Mouse (Mus musculus) small intestine, adult 2 months (tissue): Measurements from ENCODE around the gene Gm7138. TPM values are rescaled to one million over a fixed set of nuclear protein-coding genes. Genes with fewer than 3 reads are reported as not detected.
"Not testable (repeated sequence)": the region's sequence is repeated elsewhere in the genome, so short reads cannot be mapped to it uniquely, and the experiment has no call there.

Experiments
- H3K27ac ChIP-seq: fragments of 200-500 bp; 2 replicates; pipeline ENCODE4 v1.5.1; 2012; ENCODE audit warnings: low read depth, low read length, control low read depth, inconsistent platforms; ENCODE audit not compliant: insufficient read depth
- H3K27me3 ChIP-seq: fragments of 200-500 bp; 2 replicates; pipeline ENCODE4 v1.6.1; 2012; ENCODE audit warnings: mild to moderate bottlenecking, moderate library complexity, low read length, inconsistent platforms; ENCODE audit not compliant: control insufficient read depth, insufficient read depth
- H3K36me3 ChIP-seq: fragments of 200-500 bp; 2 replicates; pipeline ENCODE4 v1.6.1; 2012; ENCODE audit warnings: mild to moderate bottlenecking, low read length, control low read depth, inconsistent platforms; ENCODE audit not compliant: control insufficient read depth, insufficient read depth
- H3K4me1 ChIP-seq: fragments of 200-500 bp; 2 replicates; pipeline ENCODE4 v1.6.1; 2012; ENCODE audit warnings: low read length, inconsistent platforms, mixed read lengths; ENCODE audit not compliant: control insufficient read depth, insufficient read depth, insufficient read length
- H3K4me3 ChIP-seq: fragments of 200-500 bp; 2 replicates; pipeline ENCODE4 v1.5.1; 2012; ENCODE audit warnings: low read depth, mild to moderate bottlenecking, control low read depth, inconsistent platforms, low read length, moderate library complexity
- CTCF ChIP-seq: fragments of 200-500 bp; IDR thresholded peaks from 2 replicates; pipeline ENCODE4 v1.5.1; 2012; ENCODE audit warnings: low read depth, mild to moderate bottlenecking, control low read depth, inconsistent platforms, low read length, moderate library complexity, mixed read lengths; ENCODE audit not compliant: insufficient replicate concordance, insufficient read length; ENCODE audit errors: extremely low read depth
- POLR2A ChIP-seq: fragments of 200-500 bp; IDR thresholded peaks from 2 replicates; pipeline ENCODE4 v1.6.1; 2012; ENCODE audit warnings: low read depth, mild to moderate bottlenecking, control low read depth, inconsistent platforms, low read length, moderate library complexity
- WGBS: fragments of 180-500 bp; shearing (Covaris S2); methylation state at CpG from one replicate; pipeline ENCODE4 v1.1.7; 2018; 5-methylcytosine and 5-hydroxymethylcytosine counted together
- polyA plus RNA-seq: library from polyadenylated mRNA; depleted of rRNA; stranded (reverse); fragments of >200 nt; gene quantifications from 2 replicates; pipeline ENCODE4 v1.2.3, GENCODE M21; 2012

Gm7138 gene
- polyA plus RNA-seq, 1 experiment, result not detected

DNA sequence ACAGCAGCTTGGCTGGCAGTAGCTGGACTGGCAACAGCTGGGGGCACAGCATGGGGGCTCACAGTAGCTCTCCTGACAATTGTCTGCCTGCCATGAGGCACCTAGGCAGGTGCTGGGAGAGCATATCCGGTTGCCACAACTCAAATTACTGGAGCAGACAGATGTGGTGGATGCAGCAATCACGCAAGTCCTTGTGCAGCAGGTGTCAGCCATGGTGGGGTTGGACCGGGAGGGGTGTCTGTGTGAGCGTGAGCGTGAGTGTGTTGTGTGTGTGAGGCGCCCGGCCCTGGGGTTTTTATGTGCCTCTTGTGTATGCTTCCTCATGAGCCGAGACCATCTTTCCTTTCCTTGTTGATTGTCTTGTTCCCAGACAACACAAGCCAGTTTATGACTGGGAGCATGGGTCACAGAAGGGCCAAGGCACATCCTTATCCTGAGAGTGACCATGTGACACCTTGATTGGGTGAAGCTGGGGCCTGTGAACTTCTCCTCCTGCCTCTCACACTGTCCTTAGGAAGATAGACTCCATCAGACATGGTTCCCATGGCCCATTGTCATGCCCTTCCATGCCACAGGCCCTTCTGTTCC is 22.3 kb upstream of the Gm7138 start, which contains the start of gene Gm19668:
Gm19668 (minus strand) TSS at position 213 of the 588 bp plus-strand sequence.
- Histone ChIP-seq H3K27me3 (no peaks in the 10 kb centered on the region), H3K4me1 (peaks cover 3% of the 10 kb centered on the region; the same call in 1 of the 2 replicates), H3K4me3 (no peak within 1 kb of the TSS), H3K27ac (no peak within 1 kb of the TSS), H3K36me3 (no peaks in the 10 kb centered on the region)
- TF ChIP-seq POLR2A, result no peak
- no peak for TF ChIP-seq CTCF
- WGBS, result 46% methylated on average over 8 of the region's 8 CpGs

DNA sequence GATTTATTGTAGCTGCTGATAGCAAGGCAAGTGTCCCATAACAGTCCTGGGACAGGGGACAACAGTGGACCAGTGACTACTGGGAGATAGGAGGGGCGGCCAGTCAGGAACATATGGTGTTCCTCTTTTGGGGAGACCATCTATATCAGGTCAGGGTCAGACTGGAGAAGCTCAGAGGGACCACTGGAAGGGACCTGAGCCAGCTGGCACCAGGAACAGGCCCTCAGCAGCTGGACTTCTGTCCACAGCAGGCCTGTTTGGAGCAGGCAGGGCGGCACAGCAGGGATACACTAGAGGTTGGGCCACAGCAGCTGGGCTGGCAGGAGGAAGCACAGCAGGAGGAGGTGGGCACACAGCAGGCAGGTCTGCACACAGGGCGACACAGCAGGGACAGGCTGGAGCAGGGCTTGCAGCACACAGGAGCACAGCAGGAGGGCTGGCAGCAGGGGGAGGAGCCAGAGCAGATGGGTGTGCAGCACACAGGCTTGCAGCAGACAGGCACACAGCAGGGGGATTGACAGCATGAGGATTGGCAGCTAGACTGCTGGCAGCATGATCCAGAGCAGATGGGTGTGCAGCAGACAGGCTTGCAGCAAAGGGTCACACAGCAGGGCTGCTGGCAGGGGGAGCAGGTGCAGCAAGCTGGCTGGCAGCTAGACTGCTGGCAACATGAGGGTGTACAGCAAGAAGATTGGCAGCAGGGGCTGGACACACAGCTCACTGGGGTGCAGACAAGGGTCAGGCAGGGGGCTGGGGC is 21.6 kb upstream of the Gm7138 start:
- not testable (repeated sequence) for H3K27me3 ChIP-seq, H3K36me3 ChIP-seq, H3K4me3 ChIP-seq, H3K27ac ChIP-seq, H3K4me1 ChIP-seq
- 60% methylated on average over 3 of the region's 3 CpGs for WGBS

DNA sequence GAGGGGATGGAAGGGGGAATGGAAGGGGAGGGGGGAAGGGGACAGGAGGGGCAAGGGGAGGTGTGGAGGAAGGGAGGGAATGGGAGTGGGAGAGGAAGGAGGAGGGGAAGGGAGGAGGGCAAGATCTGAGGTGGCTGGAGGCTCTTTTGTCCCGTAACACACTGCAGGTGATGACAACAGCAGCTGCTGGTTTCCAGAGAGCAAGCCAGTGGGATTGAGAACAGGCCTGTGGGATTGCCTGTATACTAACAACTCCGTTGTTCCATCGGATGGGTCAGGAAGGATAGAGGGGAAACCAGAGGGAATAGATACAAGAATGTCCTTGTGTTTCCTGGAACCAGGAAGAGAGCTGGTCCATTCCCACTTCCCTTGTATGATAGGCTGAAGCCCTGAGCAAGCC is 20.9 kb upstream of the Gm7138 start:
- no peaks in the 10 kb centered on the region for H3K27me3 ChIP-seq
- 50% methylated on average over 3 of the region's 3 CpGs for WGBS
- peaks cover 3% of the 10 kb centered on the region; the same call in 1 of the 2 replicates for H3K4me1 ChIP-seq
- TF ChIP-seq CTCF, result no peak
- TF ChIP-seq POLR2A, result no peak
- H3K36me3 ChIP-seq, result no peaks in the 10 kb centered on the region
- no peak overlapping the region for H3K27ac ChIP-seq
- no peak overlapping the region for H3K4me3 ChIP-seq

DNA sequence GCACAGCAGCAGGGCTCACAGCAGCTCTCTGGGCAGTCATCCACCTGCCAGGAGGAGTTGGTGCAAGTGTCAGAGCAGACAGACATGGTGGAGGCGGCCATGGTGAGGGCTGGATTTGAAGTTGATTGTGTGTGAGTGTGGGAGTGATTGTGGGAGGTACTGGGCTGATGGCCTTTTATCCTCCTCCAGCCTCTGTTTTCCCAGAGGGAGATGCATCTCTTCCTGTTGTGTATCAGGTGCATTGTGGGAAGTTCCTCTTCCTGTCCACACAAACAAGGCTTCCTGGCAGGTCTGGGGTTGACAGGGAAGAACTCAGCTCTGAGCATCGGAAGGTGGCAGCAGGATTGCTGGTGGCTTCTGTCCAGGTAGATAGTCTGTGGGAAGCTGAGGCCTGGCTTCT is 18.2 kb upstream of the Gm7138 start, which contains the start of gene Gm9639:
Gm9639 (minus strand) TSS at position 101 of the 400 bp plus-strand sequence.
- TF ChIP-seq CTCF (no peak), POLR2A (no peak)
- WGBS, result 65% methylated on average over 2 of the region's 2 CpGs
- H3K27ac ChIP-seq, result no peak within 1 kb of the TSS
- no peaks in the 10 kb centered on the region for H3K27me3 ChIP-seq
- H3K4me1 ChIP-seq, result peaks cover 3% of the 10 kb centered on the region; the same call in 1 of the 2 replicates
- H3K4me3 ChIP-seq, result no peak within 1 kb of the TSS
- H3K36me3 ChIP-seq, result no peaks in the 10 kb centered on the region

DNA sequence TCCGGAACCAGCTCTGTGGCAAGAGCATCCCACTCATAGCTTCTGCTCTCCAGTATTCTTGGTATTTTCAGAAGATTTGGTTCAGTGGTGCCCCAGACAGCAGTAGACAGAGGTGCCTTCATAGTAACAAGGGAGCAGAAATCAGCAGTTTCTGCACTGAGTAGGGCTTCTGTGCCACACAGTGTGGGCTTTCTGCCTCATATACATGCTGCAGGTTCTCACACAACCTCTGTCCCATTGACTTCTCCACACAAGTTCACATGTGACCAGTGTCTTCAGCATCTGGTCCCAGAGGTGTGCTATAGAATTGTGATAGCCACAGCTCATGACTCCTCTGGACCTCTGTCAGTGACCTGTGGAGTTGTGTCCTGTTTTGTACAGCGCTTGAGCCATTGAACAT is 11.9 kb upstream of the Gm7138 start:
- H3K27ac ChIP-seq, result no peak overlapping the region
- TF ChIP-seq POLR2A (no peak), CTCF (no peak)
- no peaks in the 10 kb centered on the region for H3K4me1 ChIP-seq
- 74% methylated on average over 2 of the region's 2 CpGs for WGBS
- no peaks in the 10 kb centered on the region for H3K27me3 ChIP-seq
- no peak overlapping the region for H3K4me3 ChIP-seq
- H3K36me3 ChIP-seq, result no peaks in the 10 kb centered on the region

DNA sequence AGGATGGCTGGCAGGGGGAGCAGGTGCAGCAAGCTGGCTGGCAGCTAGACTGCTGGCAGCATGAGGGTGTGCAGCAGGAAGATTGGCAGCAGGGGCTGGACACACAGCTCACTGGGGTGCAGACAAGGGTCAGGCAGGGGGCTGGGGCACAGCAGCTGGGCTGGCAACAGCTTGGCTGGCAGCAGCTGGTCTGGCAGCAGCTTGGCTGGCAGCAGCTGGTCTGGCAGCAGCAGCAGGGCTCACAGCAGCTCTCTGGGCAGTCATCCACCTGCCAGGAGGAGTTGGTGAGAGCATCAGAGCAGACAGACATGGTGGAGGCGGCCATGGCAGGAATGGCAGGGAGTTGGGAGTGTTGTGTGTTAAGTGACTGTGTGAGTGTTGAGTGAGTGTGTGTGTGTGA is 11.1 kb upstream of the Gm7138 start, which contains the start of gene Gm7137:
Gm7137 (minus strand) TSS at position 325 of the 400 bp plus-strand sequence.
- WGBS, result 60% methylated on average over 1 of the region's 1 CpGs
- H3K4me3 ChIP-seq, H3K27ac ChIP-seq, H3K4me1 ChIP-seq, H3K27me3 ChIP-seq, H3K36me3 ChIP-seq: not testable (repeated sequence)

DNA sequence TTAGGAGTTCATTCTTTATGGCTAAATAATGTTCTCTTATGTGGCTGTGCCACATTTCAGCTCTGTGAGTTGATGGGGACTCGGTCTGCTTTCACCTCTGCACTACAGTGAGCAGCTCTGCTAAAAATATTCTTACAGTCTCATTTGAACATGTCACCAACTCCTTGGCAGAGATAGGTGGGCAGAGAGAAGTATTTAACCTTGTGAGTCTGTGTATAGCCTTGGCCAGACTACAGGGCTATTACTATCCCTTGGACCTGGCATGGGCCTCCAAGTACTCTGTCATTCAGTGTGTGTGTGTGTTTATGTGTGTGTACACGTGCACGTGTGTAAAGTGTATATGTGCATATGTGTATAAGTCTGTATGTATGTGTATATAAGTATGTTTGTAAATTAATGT is 6.7 kb upstream of the Gm7138 start:
- WGBS, result 91% methylated on average over 2 of the region's 3 CpGs
- not testable (repeated sequence) for H3K36me3 ChIP-seq, H3K27me3 ChIP-seq, H3K4me3 ChIP-seq, H3K27ac ChIP-seq, H3K4me1 ChIP-seq

DNA sequence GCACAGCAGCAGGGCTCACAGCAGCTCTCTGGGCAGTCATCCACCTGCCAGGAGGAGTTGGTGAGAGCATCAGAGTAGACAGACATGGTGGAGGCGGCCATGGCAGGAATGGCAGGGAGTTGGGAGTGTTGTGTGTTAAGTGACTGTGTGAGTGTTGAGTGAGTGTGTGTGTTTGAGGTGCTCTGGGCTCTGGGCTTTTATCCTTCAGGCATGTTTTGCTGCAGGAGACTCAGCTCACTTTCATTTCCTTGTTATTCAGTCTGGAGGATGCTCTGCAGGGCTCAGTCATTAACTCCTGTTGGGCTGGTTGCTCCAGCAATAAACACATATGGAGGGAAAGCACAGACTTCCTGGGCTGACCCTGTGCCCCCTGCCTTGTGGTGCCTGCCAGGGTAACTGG is 5.7 kb upstream of the Gm7138 start, which contains the start of gene Gm3250:
Gm3250 (minus strand) TSS at position 101 of the 400 bp plus-strand sequence.
- H3K4me1 ChIP-seq, H3K27ac ChIP-seq, H3K36me3 ChIP-seq, H3K4me3 ChIP-seq, H3K27me3 ChIP-seq: not testable (repeated sequence)
- 50% methylated on average over 1 of the region's 1 CpGs for WGBS

DNA sequence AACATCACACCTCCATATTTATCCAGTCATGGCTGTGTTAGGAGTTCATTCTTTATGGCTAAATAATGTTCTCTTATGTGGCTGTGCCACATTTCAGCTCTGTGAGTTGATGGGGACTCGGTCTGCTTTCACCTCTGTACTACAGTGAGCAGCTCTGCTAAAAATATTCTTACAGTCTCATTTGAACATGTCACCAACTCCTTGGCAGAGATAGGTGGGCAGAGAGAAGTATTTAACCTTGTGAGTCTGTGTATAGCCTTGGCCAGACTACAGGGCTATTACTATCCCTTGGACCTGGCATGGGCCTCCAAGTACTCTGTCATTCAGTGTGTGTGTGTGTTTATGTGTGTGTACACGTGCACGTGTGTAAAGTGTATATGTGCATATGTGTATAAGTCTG is 4.6 kb downstream of the Gm7138 start:
- H3K4me3 ChIP-seq, result not testable (repeated sequence)

DNA sequence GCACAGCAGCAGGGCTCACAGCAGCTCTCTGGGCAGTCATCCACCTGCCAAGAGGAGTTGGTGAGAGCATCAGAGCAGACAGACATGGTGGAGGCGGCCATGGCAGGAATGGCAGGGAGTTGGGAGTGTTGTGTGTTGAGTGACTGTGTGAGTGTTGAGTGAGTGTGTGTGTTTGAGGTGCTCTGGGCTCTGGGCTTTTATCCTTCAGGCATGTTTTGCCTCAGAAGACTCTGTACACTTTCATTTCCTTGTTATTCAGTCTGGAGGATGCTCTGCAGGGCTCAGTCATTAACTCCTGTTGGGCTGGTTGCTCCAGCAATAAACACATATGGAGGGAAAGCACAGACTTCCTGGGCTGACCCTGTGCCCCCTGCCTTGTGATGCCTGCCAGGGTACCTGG is 5.5 kb downstream of the Gm7138 start, which contains the start of gene Gm3238:
Gm3238 (minus strand) TSS at position 101 of the 400 bp plus-strand sequence.
- not testable (repeated sequence) for H3K4me3 ChIP-seq, H3K27ac ChIP-seq, H3K36me3 ChIP-seq, H3K4me1 ChIP-seq, H3K27me3 ChIP-seq
- WGBS, result no CpG with 5 or more reads among the region's 1 CpGs

More for the DNA sequence above, 4.6 kb downstream of the Gm7138 start:
- H3K27ac ChIP-seq, H3K27me3 ChIP-seq, H3K4me1 ChIP-seq, H3K36me3 ChIP-seq: not testable (repeated sequence)
- WGBS, result 80% methylated on average over 3 of the region's 3 CpGs
